Mouse (Mus musculus) spleen, postnatal 0 days (tissue): ENCODE results near the gene Reg3d. TPM values are rescaled to one million over a fixed set of nuclear protein-coding genes. Genes with fewer than 3 reads are reported as not detected.

Experiments used
- polyA plus RNA-seq: library from polyadenylated mRNA; unstranded; fragments of >200 nt; fragmentation: Nextera tagmentation; extraction: Ambion mirVana; gene quantifications from 2 replicates; pipeline ENCODE4 v1.2.1, GENCODE M21; 2015

The Reg3d gene
- polyA plus RNA-seq = 0.29 TPM in 1 of 2 replicates, not detected in the other

DNA sequence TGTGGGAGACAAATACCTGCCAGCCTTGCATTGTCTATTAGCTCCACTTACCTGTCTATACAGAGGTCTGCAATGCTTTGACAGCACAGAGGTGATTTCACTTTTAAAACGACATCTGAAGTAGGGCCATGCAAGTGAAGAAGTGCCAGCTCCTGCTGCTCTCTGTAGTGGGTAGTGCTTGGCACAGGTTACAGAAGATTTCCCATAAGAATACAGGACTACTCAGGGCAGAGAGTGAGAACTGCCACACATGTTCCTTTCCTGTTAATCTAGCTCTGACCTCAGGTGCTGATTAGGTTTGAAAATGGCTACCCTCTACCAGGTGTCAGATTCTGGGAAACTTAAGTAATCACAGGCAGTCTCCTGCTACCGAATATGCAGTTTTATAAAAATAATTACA, at the start of gene Reg3d:
Reg3d (minus strand) TSS at position 101 of the 400 bp plus-strand sequence.

DNA sequence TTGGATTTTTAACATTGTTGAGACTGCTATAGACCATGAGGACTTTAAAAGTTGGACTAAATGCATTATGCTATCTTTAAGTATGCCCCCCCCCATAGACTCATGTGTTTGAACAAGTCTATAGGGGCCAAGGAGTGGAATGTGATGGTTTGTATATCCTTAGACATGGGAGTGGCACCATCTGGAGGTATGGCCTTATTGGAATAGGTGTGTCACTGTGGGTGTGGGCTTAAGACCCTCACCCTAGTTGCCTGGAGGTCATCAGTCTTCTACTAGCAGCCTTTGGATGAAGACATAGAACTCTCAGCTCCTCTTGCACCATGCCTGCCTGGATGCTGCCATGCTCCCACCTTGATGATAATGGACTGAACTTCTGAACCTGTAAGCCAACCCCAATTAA, 43.7 kb upstream of the Reg3d start, which contains the start of gene Reg1:
Reg1 (plus strand) TSS at position 301 of the 400 bp plus-strand sequence.

DNA sequence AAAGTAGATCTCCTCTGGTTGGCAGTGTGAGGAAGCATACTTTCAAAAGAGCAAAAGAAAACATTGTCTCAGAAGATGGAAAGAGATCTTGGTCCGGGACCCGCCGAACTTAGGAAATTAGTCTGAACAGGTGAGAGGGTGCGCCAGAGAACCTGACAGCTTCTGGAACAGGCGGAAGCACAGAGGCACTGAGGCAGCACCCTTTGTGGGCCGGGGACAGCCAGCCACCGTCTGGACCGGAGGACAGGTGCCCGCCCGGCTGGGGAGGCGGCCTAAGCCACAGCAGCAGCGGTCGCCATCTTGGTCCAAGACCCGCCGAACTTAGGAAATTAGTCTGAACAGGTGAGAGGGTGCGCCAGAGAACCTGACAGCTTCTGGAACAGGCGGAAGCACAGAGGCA, 16.7 kb upstream of the Reg3d start, which contains the start of gene Reg2:
Reg2 (plus strand) TSS at position 301 of the 400 bp plus-strand sequence.

DNA sequence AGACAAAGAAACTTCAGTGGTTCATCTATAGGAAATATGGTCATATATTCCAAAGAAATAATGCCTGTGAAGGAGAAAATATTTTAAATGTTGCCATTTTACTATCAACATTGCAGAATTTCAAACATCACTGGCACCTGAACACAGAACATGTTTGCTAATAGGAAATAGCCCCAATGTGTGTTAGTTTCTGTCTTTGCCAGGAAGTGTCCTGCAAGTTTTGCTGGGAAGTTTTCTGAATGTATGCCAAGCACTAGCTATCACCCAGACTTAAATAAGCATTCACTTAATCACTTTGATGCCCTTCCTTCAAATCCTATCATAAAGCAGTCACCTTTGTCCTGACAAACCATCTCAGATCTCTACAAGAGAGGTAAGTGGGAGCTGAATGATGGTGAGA, 1.7 kb upstream of the Reg3d start, which contains the start of gene Reg3a:
Reg3a (plus strand) TSS at position 301 of the 400 bp plus-strand sequence.

DNA sequence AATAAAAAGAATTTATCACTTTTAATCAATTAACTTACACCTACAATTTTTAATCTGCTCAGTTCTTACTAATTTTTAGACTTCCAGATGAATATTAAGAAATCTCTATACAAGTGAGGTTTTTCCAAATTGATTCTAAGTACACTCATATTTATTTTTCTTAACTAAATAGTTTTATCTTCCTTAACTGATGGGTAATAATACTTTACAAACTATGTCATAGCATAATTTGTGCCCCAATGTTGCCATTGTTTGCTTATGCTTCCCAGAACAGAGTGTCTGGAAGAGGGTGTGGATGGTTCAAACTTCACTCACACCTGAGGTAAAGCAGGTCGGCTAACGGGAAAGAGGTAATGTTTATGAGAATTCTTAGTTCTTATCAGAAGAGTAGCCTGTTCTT, 8.3 kb downstream of the Reg3d start, which contains the start of gene Reg3b:
Reg3b (plus strand) TSS at position 301 of the 400 bp plus-strand sequence.

Other genes starting within 250 kb of the Reg3d start
- gene Reg3b, start 8.2 kb downstream of the Reg3d start, polyA plus RNA-seq = 0.53 TPM in 1 of 2 replicates, not detected in the other
- gene Reg3a, start 1.8 kb upstream of the Reg3d start, polyA plus RNA-seq = not detected in 2 replicates
- not detected in 2 replicates for gene Reg2, start 16.8 kb upstream of the Reg3d start, polyA plus RNA-seq
- gene Reg1, start 43.8 kb upstream of the Reg3d start, polyA plus RNA-seq = 4.1 and 22.5 TPM in 2 replicates
- not detected in 2 replicates for gene Reg3g, start 90.0 kb upstream of the Reg3d start, polyA plus RNA-seq